Comparison of ENCODE assay signal across 7 mouse cellular contexts in genomic region chr6:3345043-3345639, GRCm38 (mm10). TPM values are rescaled to one million over a fixed set of nuclear protein-coding genes. Genes with fewer than 3 reads are reported as not detected.
A peak's percentile ranks its signal among the peaks of the same experiment; 100 is the strongest.
DNase-seq lines count a peak whose midpoint lies in the region; ATAC-seq lines count a peak whose summit lies in the region.
"Not testable (repeated sequence)": the region's sequence is repeated elsewhere in the genome, so short reads cannot be mapped to it uniquely, and the experiment has no call there.

No protein-coding gene starts in this region.

- not testable (repeated sequence) for H3K36me3 ChIP-seq in intestine, embryonic 14.5 days (ENCODE audit: control insufficient read depth, insufficient read depth, low read length); kidney, embryonic 16.5 days (ENCODE audit: insufficient read depth, low read length)

- H3K27me3 ChIP-seq in intestine, embryonic 14.5 days (replicated peaks; ENCODE audit: control insufficient read depth, insufficient read depth, low read length); kidney, embryonic 16.5 days (ENCODE audit: insufficient read depth, low read length): not testable (repeated sequence)

- peak; percentile 46 for DNase-seq in adipocyte (ENCODE audit: low spot score)
- DNase-seq in intestine, embryonic 14.5 days (ENCODE audit: low spot score) = not testable (repeated sequence)

- H3K9me3 ChIP-seq in intestine, embryonic 14.5 days (ENCODE audit: control insufficient read depth, low read length); kidney, embryonic 16.5 days (ENCODE audit: low read length): not testable (repeated sequence)

- peak; percentile 68 for ATAC-seq in CD4-positive, CD25-positive, alpha-beta regulatory T cell, adult 4 months
- ATAC-seq in erythroid progenitor cell, adult 5-6 weeks (replicated peaks; ENCODE audit: low FRiP score, poor library complexity, severe bottlenecking) = peak; percentile 64
- ATAC-seq in intestine, embryonic 14.5 days (replicated peaks; ENCODE audit: low FRiP score, low TSS enrichment, low read depth) = not testable (repeated sequence)
- peak; percentile 49; the same call in 1 of the 2 replicates for ATAC-seq in kidney, embryonic 16.5 days (ENCODE audit: low FRiP score, low TSS enrichment)
- ATAC-seq in megakaryocyte, adult 5-6 weeks (ENCODE audit: poor library complexity, severe bottlenecking) = peak; percentile 74
- ATAC-seq in neutrophil, adult 5-6 weeks (ENCODE audit: extremely low read depth, insufficient number of reproducible peaks, low FRiP score, poor library complexity, severe bottlenecking) = peak; percentile 76

- H3K4me2 ChIP-seq in intestine, embryonic 14.5 days (ENCODE audit: low read length) = peak overlapping the region; percentile 20; the same call in 1 of the 2 replicates
- H3K4me2 ChIP-seq in kidney, embryonic 16.5 days (replicated peaks; ENCODE audit: low read depth, low read length) = not testable (repeated sequence)

- not testable (repeated sequence) for H3K27ac ChIP-seq in intestine, embryonic 14.5 days (ENCODE audit: low read depth); kidney, embryonic 16.5 days (ENCODE audit: low read length)

- not testable (repeated sequence) for H3K9ac ChIP-seq in intestine, embryonic 14.5 days (ENCODE audit: low read length); kidney, embryonic 16.5 days (replicated peaks; ENCODE audit: low read length)

- not testable (repeated sequence) for H3K4me1 ChIP-seq in intestine, embryonic 14.5 days (replicated peaks; ENCODE audit: control insufficient read depth, insufficient read depth, low read length); kidney, embryonic 16.5 days (ENCODE audit: insufficient read depth, low read length)

- not testable (repeated sequence) for H3K4me3 ChIP-seq in intestine, embryonic 14.5 days (ENCODE audit: low read depth, low read length); kidney, embryonic 16.5 days (ENCODE audit: low read length)

- WGBS in intestine, embryonic 14.5 days = 44% methylated on average over 2 of the region's 4 CpGs
- WGBS in kidney, embryonic 16.5 days = 80% methylated on average over 3 of the region's 4 CpGs

RNA-seq across cellular contexts. Expression of gene Samd9l, which starts 54.2 kb away (rescaled TPM):
- polyA plus RNA-seq in CD4-positive, CD25-positive, alpha-beta regulatory T cell, adult 4 months (2017; shearing (Covaris generic)) = 100 to 1,000 TPM; 123 to 199 TPM
- 24.9 and 26.4 TPM in 2 replicates for total RNA-seq in erythroid progenitor cell, adult 5-6 weeks (2015; ENCODE audit: low replicate concordance)
- total RNA-seq in erythroid progenitor cell, adult 5-6 weeks (2017; ENCODE audit: low replicate concordance) = 15.9 and 25.3 TPM in 2 replicates
- polyA plus RNA-seq in intestine, embryonic 14.5 days (2014; fragmentation: Nextera tagmentation; extraction: Ambion mirVana) = 6.5 and 7.1 TPM in 2 replicates
- 10.8 and 12.1 TPM in 2 replicates for polyA plus RNA-seq in kidney, embryonic 16.5 days (2015; fragmentation: Nextera tagmentation; extraction: Ambion mirVana)
- 107 and 110 TPM in 2 replicates for total RNA-seq in megakaryocyte, adult 5-6 weeks (2015)
- 131 and 141 TPM in 2 replicates for total RNA-seq in megakaryocyte, adult 5-6 weeks (2017)
- 382 and 384 TPM in 2 replicates for total RNA-seq in neutrophil, adult 5-6 weeks (2017)
